Mouse (Mus musculus) kidney, embryonic 15.5 days (tissue): ENCODE data around the gene Pigw. TPM values are rescaled to one million over a fixed set of nuclear protein-coding genes. Genes with fewer than 3 reads are reported as not detected.
"Not testable (repeated sequence)": the region's sequence is repeated elsewhere in the genome, so short reads cannot be mapped to it uniquely, and the experiment has no call there.

Source experiments
- ATAC-seq: fragments of 200-750 bp; cut with Nextera tagmentation; replicated peaks from 2 replicates; pipeline ENCODE4 v1.8.0; 2017; ENCODE audit warnings: moderate TSS enrichment; ENCODE audit not compliant: low FRiP score
- H3K27ac ChIP-seq: fragments of 300-500 bp; sonication (generic); 2 replicates; pipeline ENCODE4 v1.5.1; 2015; ENCODE audit warnings: mild to moderate bottlenecking, inconsistent platforms
- H3K27me3 ChIP-seq: fragments of 300-500 bp; sonication (generic); 2 replicates; pipeline ENCODE4 v1.6.1; 2015; ENCODE audit warnings: inconsistent platforms
- H3K36me3 ChIP-seq: fragments of 300-500 bp; sonication (generic); 2 replicates; pipeline ENCODE4 v1.6.1; 2015; ENCODE audit warnings: inconsistent platforms
- H3K4me1 ChIP-seq: fragments of 300-500 bp; sonication (generic); 2 replicates; pipeline ENCODE4 v1.6.1; 2015; ENCODE audit warnings: inconsistent platforms
- H3K4me2 ChIP-seq: fragments of 300-500 bp; sonication (generic); 2 replicates; pipeline ENCODE4 v1.6.1; 2015; ENCODE audit warnings: moderate library complexity, mild to moderate bottlenecking, inconsistent platforms
- H3K4me3 ChIP-seq: fragments of 300-500 bp; sonication (generic); replicated peaks from 2 replicates; pipeline ENCODE4 v1.5.1; 2015; ENCODE audit warnings: mild to moderate bottlenecking, inconsistent platforms
- H3K9ac ChIP-seq: fragments of 300-500 bp; sonication (generic); 2 replicates; pipeline ENCODE4 v1.6.1; 2015; ENCODE audit warnings: mild to moderate bottlenecking, inconsistent platforms
- H3K9me3 ChIP-seq: fragments of 300-500 bp; sonication (generic); replicated peaks from 2 replicates; pipeline ENCODE4 v1.6.1; 2016; ENCODE audit warnings: inconsistent platforms
- WGBS: fragments of 180-500 bp; shearing (Covaris S2); methylation state at CpG from one replicate; pipeline ENCODE4 v1.1.7; 2015; ENCODE audit warnings: mixed read lengths; 5-methylcytosine and 5-hydroxymethylcytosine counted together
- microRNA-seq: library from miRNA; unstranded; fragments of <30 nt; microRNA quantifications from one replicate; pipeline ENCODE4, GENCODE M21; 2016
- polyA plus RNA-seq: library from polyadenylated mRNA; unstranded; fragments of >200 nt; fragmentation: Nextera tagmentation; extraction: Ambion mirVana; gene quantifications from 2 replicates; pipeline ENCODE4 v1.2.1, GENCODE M21; 2015

The Pigw gene
- polyA plus RNA-seq, 1 experiment from 2014 or later: 3.7 TPM

DNA sequence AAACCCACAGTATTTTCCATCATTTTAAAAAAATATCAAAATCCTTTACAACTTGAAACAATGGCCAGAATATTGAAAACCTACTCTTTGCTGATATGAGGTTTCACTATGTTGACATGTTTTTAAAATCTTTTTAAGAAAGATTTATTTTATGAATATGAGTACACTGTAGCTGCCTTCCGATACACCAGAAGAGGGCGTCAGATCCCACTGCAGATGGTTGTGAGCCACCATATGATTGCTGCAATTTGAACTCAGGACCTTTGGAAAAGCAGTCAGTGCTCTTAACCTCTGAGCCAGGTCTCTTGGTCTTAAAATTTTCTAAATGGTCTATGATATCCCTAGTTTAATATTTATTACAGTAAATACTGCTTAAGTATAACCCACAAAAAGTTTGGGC, 40.8 kb downstream of the Pigw start:
- no peak overlapping the region for H3K9ac ChIP-seq
- no peaks in the 10 kb centered on the region for H3K27me3 ChIP-seq
- no peak overlapping the region for H3K4me3 ChIP-seq
- H3K9me3 ChIP-seq: no peaks in the 10 kb centered on the region
- no peaks in the 10 kb centered on the region for H3K4me1 ChIP-seq
- WGBS: 96% methylated on average over 2 of the region's 2 CpGs
- H3K27ac ChIP-seq: no peak overlapping the region
- H3K36me3 ChIP-seq: peaks cover 87% of the 10 kb centered on the region
- no peak overlapping the region for H3K4me2 ChIP-seq
- ATAC-seq: no peak

DNA sequence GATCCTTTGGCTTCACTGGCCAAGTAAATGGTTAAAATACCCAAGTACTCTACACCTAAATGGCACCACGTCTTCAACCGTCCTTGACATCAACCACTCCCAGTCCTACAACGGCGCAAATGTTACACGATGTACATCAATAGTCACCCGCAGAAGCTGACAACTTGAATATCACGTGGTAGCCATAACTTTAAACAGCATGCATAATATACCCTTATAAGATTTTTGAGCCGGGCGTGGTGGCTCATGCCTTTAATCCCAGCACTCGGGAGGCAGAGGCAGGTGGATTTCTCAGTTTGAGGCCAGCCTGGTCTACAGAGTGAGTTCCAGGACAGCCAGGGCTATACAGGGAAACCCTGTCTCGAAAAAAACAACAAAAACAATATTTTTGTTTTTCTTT, 50.6 kb downstream of the Pigw start:
- ATAC-seq, H3K27me3 ChIP-seq, H3K9me3 ChIP-seq: not testable (repeated sequence)
- peaks cover 14% of the 10 kb centered on the region for H3K4me1 ChIP-seq
- peak overlapping the region; percentile 88 for H3K4me3 ChIP-seq
- peak overlapping the region; percentile 95 for H3K4me2 ChIP-seq
- H3K27ac ChIP-seq: peak overlapping the region; percentile 88
- peak overlapping the region; percentile 76; the same call in 1 of the 2 replicates for H3K9ac ChIP-seq
- peaks cover 46% of the 10 kb centered on the region for H3K36me3 ChIP-seq
- 75% methylated on average over 11 of the region's 11 CpGs for WGBS

DNA sequence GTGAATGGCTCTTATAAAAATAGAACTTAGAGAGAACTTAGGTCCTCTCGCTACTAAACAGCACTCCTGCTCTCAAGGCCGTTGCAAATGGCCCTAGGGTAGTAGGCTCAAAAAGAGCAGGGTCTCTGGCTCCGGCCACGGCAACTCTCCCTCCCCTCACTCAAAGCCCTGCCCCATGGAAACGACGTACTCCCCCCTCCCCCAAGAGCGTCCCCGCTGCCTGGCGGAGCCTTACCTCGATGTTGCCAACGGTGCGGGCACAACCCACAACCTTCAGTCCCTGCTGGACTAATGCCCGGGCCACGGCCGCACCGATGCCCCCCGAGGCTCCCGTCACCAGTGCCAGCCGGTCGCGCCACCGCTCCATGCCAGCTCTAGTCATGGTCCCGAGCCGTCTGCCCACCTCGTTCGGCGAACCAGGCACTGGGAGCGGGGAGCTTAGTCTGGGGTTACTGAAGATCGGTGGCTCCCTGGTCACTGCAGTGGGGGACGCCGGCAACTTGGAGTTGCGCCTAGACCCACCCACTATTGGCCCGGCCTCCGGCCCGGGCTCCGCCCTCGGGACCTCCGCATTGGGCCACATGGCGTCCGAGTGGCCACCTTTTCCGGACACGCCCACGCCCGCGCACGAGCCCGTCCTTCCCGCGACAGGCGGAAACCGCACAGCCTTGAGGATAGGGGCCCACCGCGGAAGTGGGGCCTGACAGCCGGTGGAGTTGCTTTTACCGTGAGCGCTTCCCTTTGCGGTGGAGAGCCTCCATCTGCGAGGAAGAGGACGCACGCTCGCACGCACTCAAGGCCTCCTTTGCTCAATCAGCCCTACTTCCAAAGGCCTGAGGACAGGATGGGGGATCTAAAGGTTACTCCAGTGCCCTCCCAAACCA, 51.3 kb downstream of the Pigw start, which contains the start of gene Dhrs11:
Gene Dhrs11, minus strand, starts transcription at position 479 of the 884 bp plus-strand sequence.
- Histone ChIP-seq H3K27me3 (no peaks in the 10 kb centered on the region), H3K9ac (peak within 1 kb of the TSS; percentile 76), H3K4me1 (peaks cover 14% of the 10 kb centered on the region), H3K27ac (peak within 1 kb of the TSS; percentile 88), H3K9me3 (no peaks in the 10 kb centered on the region), H3K4me3 (peak within 1 kb of the TSS; percentile 88), H3K4me2 (peak within 1 kb of the TSS; percentile 95), H3K36me3 (peaks cover 38% of the 10 kb centered on the region)
- peak; percentile 98 for ATAC-seq
- WGBS: under 1% methylated on average over 62 of the region's 62 CpGs

DNA sequence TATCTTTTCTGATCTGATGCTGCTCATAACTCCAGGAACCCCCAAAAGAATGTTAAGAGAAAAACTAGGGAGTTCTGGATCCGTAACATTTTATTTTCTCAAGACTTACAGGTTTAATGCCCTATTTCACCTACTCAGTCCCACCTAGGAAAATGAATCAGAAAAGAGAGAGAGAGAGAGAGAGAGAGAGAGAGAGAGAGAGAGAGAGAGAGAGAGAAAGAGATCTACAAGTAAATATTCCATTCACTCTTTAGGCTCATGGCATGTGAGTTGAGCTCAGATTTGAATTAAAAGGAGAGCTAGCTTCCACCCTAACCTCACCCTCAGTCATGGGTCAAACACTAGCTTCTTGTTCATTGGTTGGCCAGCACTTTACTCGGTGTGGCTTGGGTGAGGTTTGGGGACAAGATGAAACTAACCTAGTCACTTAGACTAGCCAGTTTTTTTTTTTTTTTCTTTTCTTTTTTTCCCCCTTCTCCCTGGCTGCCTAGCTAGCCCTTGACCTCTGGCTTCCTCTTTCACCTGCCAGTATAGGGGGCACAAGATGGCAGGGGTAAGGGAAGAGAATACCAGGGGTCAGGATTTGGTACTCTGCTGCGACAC, 52.1 kb downstream of the Pigw start:
- H3K27ac ChIP-seq: no peak overlapping the region
- 43% methylated on average over 3 of the region's 3 CpGs for WGBS
- peak overlapping the region; percentile 76 for H3K9ac ChIP-seq

DNA sequence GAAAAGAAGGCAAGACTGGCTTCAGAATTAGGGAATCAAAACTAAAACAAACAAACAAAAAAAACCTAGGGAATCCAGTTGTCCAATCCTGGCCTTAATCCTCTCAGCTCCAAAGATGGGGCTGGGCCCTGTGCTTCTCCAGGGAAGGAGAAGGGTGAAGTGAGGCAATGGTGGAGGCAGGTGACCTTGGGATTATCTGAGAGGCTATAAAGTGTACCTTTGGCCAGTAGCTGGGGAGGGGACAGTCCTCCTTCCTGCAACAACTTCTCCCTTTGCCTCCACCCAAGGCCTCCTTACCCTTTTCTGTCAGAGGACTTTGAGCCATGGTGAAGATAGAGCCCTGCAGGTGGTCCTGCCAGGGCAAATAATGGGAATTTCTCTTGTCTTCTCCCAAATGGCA, 52.6 kb downstream of the Pigw start:
- no peaks in the 10 kb centered on the region for H3K27me3 ChIP-seq
- H3K27ac ChIP-seq: no peak overlapping the region
- no peaks in the 10 kb centered on the region for H3K9me3 ChIP-seq
- H3K4me1 ChIP-seq: peaks cover 14% of the 10 kb centered on the region
- H3K9ac ChIP-seq: no peak overlapping the region
- ATAC-seq: no peak
- peaks cover 28% of the 10 kb centered on the region for H3K36me3 ChIP-seq
- no peak overlapping the region for H3K4me3 ChIP-seq
- H3K4me2 ChIP-seq: no peak overlapping the region

More for the DNA sequence above, 52.1 kb downstream of the Pigw start:
- ATAC-seq: no peak
- Histone ChIP-seq H3K4me2 (peak overlapping the region; percentile 95), H3K36me3 (peaks cover 33% of the 10 kb centered on the region), H3K4me1 (peaks cover 14% of the 10 kb centered on the region), H3K27me3 (no peaks in the 10 kb centered on the region), H3K4me3 (peak overlapping the region; percentile 88), H3K9me3 (no peaks in the 10 kb centered on the region)

Small RNA genes lying within 50 kb of the gene (microRNA-seq; reads per million reads assigned to microRNA genes)
- not detected for gene Gm23564

Other genes with a start within 250 kb of the Pigw start
- 10.0 and 13.7 TPM in 2 replicates for gene Mrm1, start 60.8 kb downstream of the Pigw start, polyA plus RNA-seq
- 11.6 and 15.7 TPM in 2 replicates for gene Dhrs11, start 51.3 kb downstream of the Pigw start, polyA plus RNA-seq
- 66.2 and 68.1 TPM in 2 replicates for gene Ggnbp2, start 9.5 kb downstream of the Pigw start, polyA plus RNA-seq
- gene Myo19, start 137 bp downstream of the Pigw start, polyA plus RNA-seq: 11.1 and 12.3 TPM in 2 replicates
- 60.0 and 65.0 TPM in 2 replicates for gene Znhit3, start 36.1 kb upstream of the Pigw start, polyA plus RNA-seq
- gene Car4, start 77.5 kb upstream of the Pigw start, polyA plus RNA-seq: 66.2 and 71.2 TPM in 2 replicates